Mouse (Mus musculus) naive thymus-derived CD4-positive, alpha-beta T cell, adult 2 months (primary cell): Measurements from ENCODE around the gene Meis1.

Source experiments
- DNase-seq: peaks from one replicate; pipeline ENCODE4 v3.0.0-alpha.2; 2011; ENCODE audit warnings: low read depth

Gene Meis1

GRCm38 (mm10) chr11:18947434-18947833, 71.4 kb downstream of the Meis1 start:
- no peak for DNase-seq

GRCm38 (mm10) chr11:18945778-18946177, 73.0 kb downstream of the Meis1 start:
- no peak for DNase-seq

- no peak for DNase-seq
These were observed 73.7 kb downstream of the Meis1 start for GRCm38 (mm10) chr11:18944972-18945625.

- DNase-seq, result no peak
These were observed 74.6 kb downstream of the Meis1 start for GRCm38 (mm10) chr11:18944209-18944608.

GRCm38 (mm10) chr11:18942990-18943389, 75.8 kb downstream of the Meis1 start:
- DNase-seq, result no peak

DNA sequence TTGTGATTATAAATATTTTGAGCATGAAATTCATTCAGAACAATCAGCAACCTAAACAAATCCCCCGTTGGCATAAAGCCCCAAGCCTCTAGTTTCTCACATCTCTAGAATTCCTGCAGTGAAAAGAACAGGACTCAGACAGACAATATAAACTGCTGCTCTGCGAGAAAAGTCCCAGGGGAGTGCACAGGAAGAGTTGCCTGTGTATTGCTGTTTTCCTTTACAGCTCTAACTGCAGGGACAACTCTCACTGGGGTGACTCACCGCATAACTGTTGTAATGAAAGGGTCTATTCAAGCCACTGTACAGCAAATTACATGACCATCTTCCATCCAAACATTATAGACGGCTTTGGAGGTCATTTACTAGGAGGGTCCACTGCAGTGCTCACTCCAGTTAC, 77.9 kb downstream of the Meis1 start:
- DNase-seq, result no peak

DNA sequence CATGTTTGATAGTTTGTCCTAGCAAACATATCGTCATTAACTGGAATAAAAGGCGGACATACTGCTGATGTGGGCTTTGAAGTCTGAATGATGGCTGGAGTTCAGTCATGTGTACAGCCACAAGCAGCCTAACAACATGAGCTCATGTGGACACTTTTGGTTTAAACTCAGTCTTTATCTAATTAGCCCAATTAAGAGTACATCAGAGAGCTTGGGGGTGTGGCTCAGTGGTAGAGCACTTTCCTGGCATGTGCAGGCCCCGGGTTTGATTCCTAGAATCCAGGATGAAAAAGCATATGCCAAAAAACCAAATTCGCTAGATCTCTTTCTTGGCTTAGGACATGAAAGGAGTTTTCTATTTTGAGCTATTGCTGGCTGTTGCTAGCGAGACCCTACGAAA, 83.9 kb downstream of the Meis1 start:
- no peak for DNase-seq

DNA sequence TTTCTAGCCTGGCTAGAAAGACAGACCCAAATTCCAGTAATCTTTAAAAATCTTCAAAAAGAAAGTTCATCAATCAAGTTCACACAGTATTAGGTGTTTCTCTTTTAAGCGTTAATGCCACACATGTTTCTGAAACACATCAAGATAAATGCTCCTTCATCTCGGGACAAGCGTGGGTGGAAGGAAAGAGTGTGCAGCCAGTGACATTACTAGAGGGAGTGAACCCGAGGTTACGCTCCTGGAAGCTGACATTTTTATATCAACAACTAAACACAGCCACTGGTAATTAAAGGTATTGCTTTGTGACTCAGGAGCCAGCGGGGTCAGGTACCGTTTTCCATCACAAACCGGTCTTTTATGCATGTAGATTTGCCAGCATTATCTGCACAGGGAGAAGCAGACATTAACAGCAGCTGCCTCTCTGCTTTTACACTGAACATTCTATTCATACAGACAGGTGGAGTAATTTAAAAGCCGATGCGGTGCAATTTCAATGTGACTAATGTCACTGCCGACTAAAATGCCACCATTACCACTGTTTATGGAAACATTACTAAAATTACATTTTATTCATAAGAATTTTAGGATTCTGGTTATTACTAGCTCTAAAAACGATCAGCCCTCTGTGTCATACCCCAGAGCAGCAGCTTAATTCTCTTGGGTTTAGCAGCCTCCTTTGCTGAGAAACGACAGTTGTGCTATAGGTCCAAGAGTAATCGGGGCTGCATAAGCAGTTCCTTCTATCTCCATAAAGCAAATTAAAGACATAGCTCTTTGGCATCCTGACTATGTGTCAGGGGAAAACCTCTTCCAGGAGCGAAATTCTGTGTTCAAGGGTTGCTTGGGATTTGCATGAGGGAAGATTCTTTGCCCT, 87.5 kb downstream of the Meis1 start:
- no peak for DNase-seq

DNA sequence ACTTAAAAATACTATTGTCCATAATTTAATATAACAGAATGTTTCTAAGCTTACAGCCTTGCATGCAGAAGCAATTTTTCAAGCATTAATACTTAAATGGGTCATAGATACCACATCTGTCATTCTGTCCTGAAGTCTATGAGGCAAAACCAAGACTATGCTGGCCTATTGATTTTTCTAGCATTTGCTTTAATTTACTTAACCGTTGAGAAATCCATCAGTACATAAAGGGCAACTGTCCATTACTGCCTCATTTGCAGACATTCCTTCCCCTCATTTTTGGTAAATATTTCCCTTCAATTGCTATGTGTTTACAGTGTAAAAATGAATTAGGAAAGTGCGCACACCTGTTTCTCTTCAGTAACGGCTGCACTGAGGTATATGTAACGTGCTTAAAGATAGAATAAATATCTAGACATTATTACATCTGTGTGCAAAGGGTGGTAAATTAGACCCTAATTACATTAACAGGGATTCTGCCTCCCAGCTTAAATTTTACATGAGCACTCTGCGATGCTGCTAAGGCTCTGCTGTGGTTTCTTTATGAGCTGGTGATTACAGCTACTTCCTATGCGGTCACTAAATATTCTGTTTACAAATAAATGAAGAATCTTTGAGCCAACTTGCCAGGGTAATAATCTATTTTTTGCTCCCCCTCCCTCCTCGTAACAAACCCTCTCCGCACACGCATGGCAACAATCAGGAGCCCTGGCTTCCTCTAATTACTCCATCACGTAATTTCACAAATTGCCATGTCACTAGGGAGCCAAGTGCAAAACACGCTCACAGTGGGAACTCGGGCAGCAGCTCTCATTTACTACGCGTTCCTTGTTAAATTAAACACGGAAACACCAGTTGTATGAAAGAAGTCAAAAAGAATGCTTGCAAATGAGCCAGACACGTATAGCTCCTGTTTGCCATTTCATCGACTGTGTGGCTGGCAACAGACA, 88.7 kb downstream of the Meis1 start:
- no peak for DNase-seq

GRCm38 (mm10) chr11:18927351-18927750, 91.4 kb downstream of the Meis1 start:
- no peak for DNase-seq

GRCm38 (mm10) chr11:18926798-18927197, 92.0 kb downstream of the Meis1 start:
- DNase-seq, result no peak

DNA sequence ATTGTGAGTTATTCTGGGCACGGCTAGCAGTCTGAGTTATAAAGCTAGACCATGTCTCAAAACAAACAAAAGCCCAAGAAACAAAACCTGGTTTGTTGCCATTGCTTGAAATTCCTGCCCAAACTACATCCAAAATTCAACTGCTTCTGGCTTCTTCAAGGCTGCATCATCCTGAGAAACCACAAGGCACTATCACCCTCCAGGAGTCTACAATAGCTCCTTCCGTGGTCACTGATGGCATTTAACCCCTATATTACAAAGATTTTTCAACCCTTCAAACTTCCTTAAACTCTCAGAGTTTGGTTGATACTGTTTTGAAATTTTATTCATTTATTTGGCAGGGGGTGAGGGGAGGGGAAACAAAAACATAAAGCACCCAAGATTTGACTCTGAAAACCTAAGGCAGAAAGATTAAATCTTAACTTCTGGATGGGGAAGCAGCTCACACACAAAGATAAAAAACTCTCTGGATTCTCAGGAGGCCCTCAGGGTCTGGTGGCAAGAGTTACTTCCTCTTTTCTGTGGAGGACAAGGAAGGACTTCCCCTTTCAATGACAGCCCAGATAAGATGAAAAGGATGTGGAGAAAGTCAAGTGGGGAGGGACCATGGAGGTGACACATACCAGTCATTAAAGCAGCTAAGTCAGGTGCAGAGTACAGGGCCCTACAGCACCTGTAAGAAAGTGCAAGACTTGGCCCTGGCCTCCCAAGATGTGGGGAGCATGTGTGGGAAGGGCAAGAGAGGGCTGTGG, 94.0 kb downstream of the Meis1 start:
- no peak for DNase-seq

GRCm38 (mm10) chr11:18923274-18923673, 95.5 kb downstream of the Meis1 start:
- DNase-seq, result no peak

GRCm38 (mm10) chr11:18920651-18921050, 98.1 kb downstream of the Meis1 start:
- DNase-seq, result no peak

- DNase-seq, result no peak
These were observed 99.5 kb downstream of the Meis1 start for GRCm38 (mm10) chr11:18919162-18919762.

DNA sequence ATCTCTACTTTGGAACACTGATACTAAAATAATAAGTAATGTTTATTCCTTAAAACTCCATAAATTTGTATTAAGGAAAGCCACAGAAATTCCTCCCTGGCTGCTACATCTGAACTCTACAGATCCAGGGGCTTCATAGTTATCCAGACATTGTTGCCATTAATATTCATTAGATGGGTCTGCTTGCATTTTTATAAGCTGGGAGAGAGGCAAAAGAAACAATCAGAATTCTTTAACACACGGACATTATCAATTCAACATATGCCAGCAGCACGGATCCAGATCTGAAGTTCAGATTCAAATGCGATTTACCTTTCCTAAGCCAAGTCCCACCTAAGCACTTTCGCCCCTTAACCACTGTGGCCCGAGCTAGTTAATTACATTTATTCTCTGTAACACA, 100.9 kb downstream of the Meis1 start:
- DNase-seq, result no peak

GRCm38 (mm10) chr11:18913251-18913650, 105.5 kb downstream of the Meis1 start:
- no peak for DNase-seq

DNA sequence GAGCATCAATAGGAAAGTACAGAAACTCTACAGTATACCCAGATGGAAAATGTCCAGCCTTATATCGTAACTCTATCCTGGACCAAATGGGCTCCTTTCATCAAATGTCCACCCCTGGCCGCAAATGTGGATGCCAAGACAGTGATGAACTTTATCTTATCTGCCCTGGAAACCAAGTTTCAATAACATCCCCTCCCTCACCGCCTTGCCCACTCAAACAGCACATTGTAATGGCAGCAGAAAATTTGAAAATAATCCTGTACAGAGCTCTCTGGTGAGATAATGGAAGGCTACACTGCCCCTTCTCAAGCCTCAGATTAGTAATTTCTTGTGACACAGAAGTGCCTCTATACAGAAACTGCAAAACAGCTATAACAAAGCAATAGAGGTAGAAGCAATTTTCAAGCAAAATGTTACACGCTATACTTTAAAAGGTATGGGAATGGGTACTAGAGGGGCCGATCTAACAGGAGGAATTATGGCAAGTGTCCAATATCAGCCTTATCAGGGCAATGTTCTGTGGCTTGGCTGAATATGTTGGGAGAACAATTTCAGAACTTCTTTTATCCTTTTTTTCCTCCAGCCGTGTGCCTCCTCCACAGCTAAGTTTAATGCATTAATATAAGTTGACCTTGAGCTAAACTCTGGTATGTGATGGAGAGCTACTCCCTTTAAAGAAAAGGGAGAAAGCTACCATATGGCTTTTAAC, 106.3 kb downstream of the Meis1 start:
- DNase-seq, result no peak

DNA sequence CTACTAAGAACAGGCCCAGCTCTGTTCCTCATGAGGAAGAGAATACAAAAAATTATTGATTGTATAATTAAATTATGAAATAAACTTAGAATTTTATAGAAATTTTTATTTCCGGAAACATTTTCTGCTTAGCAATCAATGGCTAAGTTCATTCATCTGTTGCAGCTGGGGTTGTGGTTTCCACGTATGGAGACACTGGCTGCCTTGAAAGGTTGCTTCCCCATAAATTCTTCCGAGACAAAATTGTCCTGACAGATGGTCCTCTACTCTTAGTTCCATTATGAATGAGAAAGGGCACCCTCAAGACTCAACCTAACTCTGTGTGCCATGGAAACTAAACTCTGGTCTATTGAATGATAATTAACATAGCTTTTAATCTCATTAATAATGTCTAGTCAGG, 111.9 kb downstream of the Meis1 start:
- no peak for DNase-seq

GRCm38 (mm10) chr11:18905431-18905830, 113.4 kb downstream of the Meis1 start:
- DNase-seq, result no peak

DNA sequence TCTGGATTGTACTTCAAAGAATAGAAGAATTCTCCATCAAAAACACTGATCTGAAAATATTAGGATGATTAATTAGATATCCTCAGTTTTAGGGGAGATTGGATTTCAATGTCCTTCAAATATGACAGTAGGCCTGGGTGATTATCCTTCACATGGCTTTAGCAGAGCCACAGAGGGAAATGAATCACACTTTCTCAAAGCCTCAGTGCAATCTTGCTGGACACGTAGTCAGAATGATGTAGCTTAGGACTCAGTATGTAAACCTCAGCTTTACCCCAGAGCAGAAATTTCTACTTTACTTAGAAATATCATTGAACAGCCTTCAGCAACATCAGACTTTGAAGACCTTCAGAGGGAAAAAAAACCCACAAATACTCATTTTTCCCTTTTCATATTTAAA, 113.9 kb downstream of the Meis1 start:
- DNase-seq, result no peak
